27 mouse cellular contexts compared by ENCODE assay signal in genomic region chr7:83900519-83900918, GRCm38 (mm10).
"Had no signal": no experiment of that assay in that cellular context is flagged by ENCODE, and none has a peak within 500 bp of the region (broad histone marks: within the 10 kb centered on the region; RNA-seq: fewer than 3 reads in every experiment).

No protein-coding gene starts in this region.

- H3K4me1 ChIP-seq: embryonic facial prominence, embryonic 10.5 days; embryonic facial prominence, embryonic 12.5 days; embryonic facial prominence, embryonic 13.5 days; embryonic facial prominence, embryonic 15.5 days; forebrain, embryonic 10.5 days; forebrain, embryonic 12.5 days; forebrain, embryonic 13.5 days; forebrain, embryonic 15.5 days had no signal

- H3K9me3 ChIP-seq: embryonic facial prominence, embryonic 10.5 days; embryonic facial prominence, embryonic 12.5 days; embryonic facial prominence, embryonic 13.5 days; embryonic facial prominence, embryonic 15.5 days; forebrain, embryonic 10.5 days; forebrain, embryonic 12.5 days; forebrain, embryonic 13.5 days; forebrain, embryonic 15.5 days; heart, embryonic 10.5 days had no signal

- H3K4me2 ChIP-seq: embryonic facial prominence, embryonic 12.5 days; embryonic facial prominence, embryonic 13.5 days; embryonic facial prominence, embryonic 15.5 days; forebrain, embryonic 12.5 days; forebrain, embryonic 13.5 days; forebrain, embryonic 15.5 days had no signal

- H3K27ac ChIP-seq: embryonic facial prominence, embryonic 10.5 days; embryonic facial prominence, embryonic 12.5 days; embryonic facial prominence, embryonic 13.5 days; embryonic facial prominence, embryonic 15.5 days; forebrain, embryonic 10.5 days; forebrain, embryonic 12.5 days; forebrain, embryonic 13.5 days; forebrain, embryonic 15.5 days; gastrocnemius, adult 2 months; heart, adult 2 months; heart, embryonic 10.5 days had no signal

- H3K27me3 ChIP-seq: embryonic facial prominence, embryonic 12.5 days; embryonic facial prominence, embryonic 13.5 days; embryonic facial prominence, embryonic 15.5 days; forebrain, embryonic 12.5 days; forebrain, embryonic 13.5 days; forebrain, embryonic 15.5 days had no signal

- H3K9ac ChIP-seq: embryonic facial prominence, embryonic 12.5 days; embryonic facial prominence, embryonic 13.5 days; embryonic facial prominence, embryonic 15.5 days; forebrain, embryonic 12.5 days; forebrain, embryonic 13.5 days; forebrain, embryonic 15.5 days; forebrain, postnatal 0 days had no signal

- DNase-seq: cerebellum, adult 2 months; cerebellum, adult 8-10 months; cerebellum, adult 9-10 months; cerebellum, adult 9-11 months; cerebellum, postnatal 10 days; cerebellum, postnatal 14 days; cerebellum, postnatal 25 days; cerebellum, postnatal 36 days; forebrain, postnatal 0 days; gastrocnemius, adult 2 months; gastrocnemius, postnatal 10 days; gastrocnemius, postnatal 14 days; gastrocnemius, postnatal 25 days; gastrocnemius, postnatal 36 days; heart, adult 2 months had no signal

- ATAC-seq: forebrain, embryonic 13.5 days; forebrain, embryonic 14.5 days; forebrain, embryonic 15.5 days; forebrain, embryonic 16.5 days; forebrain, postnatal 0 days had no signal

- H3K4me3 ChIP-seq: embryonic facial prominence, embryonic 10.5 days; embryonic facial prominence, embryonic 12.5 days; embryonic facial prominence, embryonic 13.5 days; embryonic facial prominence, embryonic 15.5 days; erythroblast, embryonic 14.5 days; forebrain, embryonic 10.5 days; forebrain, embryonic 12.5 days; forebrain, embryonic 13.5 days; forebrain, embryonic 15.5 days; gastrocnemius, adult 2 months; heart, adult 2 months; heart, embryonic 10.5 days had no signal
